Mouse (Mus musculus) spleen, adult 2 months (tissue): ENCODE measurements at regions not wholly inside any gene's neighbourhood (a gene's known extent, or its start where the extent isn't known, plus 50 kb on each side); places are given as distances from the start of the nearest gene placed in this dataset.

ENCODE experiments used
- CTCF ChIP-seq: fragments of 200-500 bp; IDR thresholded peaks from 2 replicates; pipeline ENCODE4 v1.5.1; 2011; ENCODE audit warnings: mild to moderate bottlenecking, inconsistent platforms; ENCODE audit not compliant: insufficient read depth, insufficient read length, insufficient replicate concordance; ENCODE audit errors: extremely low read depth
- POLR2A ChIP-seq: fragments of 200-500 bp; IDR thresholded peaks from 2 replicates; pipeline ENCODE4 v1.6.1; 2011; ENCODE audit warnings: low read depth, low read length, inconsistent platforms

DNA sequence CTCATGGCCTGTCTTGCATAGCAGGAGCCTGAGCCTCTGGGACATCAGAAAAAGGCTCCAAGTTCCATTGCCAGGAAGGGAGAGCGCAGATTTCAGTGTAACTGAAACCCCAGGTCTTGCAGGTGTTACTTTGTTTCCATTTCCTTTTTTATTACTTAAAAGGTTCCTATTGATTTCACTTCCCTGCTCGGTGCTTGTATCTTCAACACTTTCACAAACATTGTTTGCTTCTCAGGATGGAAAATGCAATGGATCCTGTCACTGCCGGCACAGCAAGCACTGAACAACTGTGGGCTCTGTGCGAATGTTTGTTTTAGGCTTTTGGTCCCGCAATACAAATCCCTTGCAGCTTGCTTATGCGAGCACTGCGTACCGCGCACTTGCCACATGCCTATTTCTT is 290.0 kb upstream of the Stt3b start:
- TF ChIP-seq CTCF = no peak
- no peak for TF ChIP-seq POLR2A
